Mouse (Mus musculus) CD4-positive helper T cell, adult 2 months (primary cell): Measurements from ENCODE around the gene Atxn1.

Experiments
- DNase-seq: peaks from one replicate; pipeline ENCODE4 v3.0.0-alpha.2; 2012; ENCODE audit warnings: low read depth, missing footprints, low spot score

The Atxn1 gene

GRCm38 (mm10) chr13:45590898-45591297, 373.9 kb downstream of the Atxn1 start:
- no peak for DNase-seq

- DNase-seq: no peak
These were observed 381.7 kb downstream of the Atxn1 start for GRCm38 (mm10) chr13:45583061-45583460.

- no peak for DNase-seq
These were observed 382.5 kb downstream of the Atxn1 start for GRCm38 (mm10) chr13:45582294-45582693.

- no peak for DNase-seq
These were observed 385.1 kb downstream of the Atxn1 start for GRCm38 (mm10) chr13:45579751-45580150.

GRCm38 (mm10) chr13:45577784-45578183, 387.0 kb downstream of the Atxn1 start:
- DNase-seq: no peak

GRCm38 (mm10) chr13:45577366-45577765, 387.4 kb downstream of the Atxn1 start:
- DNase-seq: no peak

GRCm38 (mm10) chr13:45576185-45576584, 388.6 kb downstream of the Atxn1 start:
- no peak for DNase-seq

- peak; percentile 43 for DNase-seq
These were observed 392.0 kb downstream of the Atxn1 start for GRCm38 (mm10) chr13:45572768-45573167.

GRCm38 (mm10) chr13:45571795-45572262, 393.0 kb downstream of the Atxn1 start:
- peak; percentile 62 for DNase-seq

GRCm38 (mm10) chr13:45569932-45570331, 394.9 kb downstream of the Atxn1 start:
- no peak for DNase-seq

- no peak for DNase-seq
These were observed 399.9 kb downstream of the Atxn1 start for GRCm38 (mm10) chr13:45564946-45565345.

- DNase-seq: no peak
These were observed 402.8 kb downstream of the Atxn1 start for GRCm38 (mm10) chr13:45562011-45562410.

GRCm38 (mm10) chr13:45560543-45560942, 404.3 kb downstream of the Atxn1 start:
- no peak for DNase-seq

- no peak for DNase-seq
These were observed 405.6 kb downstream of the Atxn1 start for GRCm38 (mm10) chr13:45559258-45559657.

GRCm38 (mm10) chr13:45558367-45558766, 406.4 kb downstream of the Atxn1 start:
- no peak for DNase-seq

GRCm38 (mm10) chr13:45553674-45554073, 411.1 kb downstream of the Atxn1 start:
- no peak for DNase-seq

- no peak for DNase-seq
These were observed 417.3 kb downstream of the Atxn1 start for GRCm38 (mm10) chr13:45547549-45547948.

- DNase-seq: no peak
These were observed 417.9 kb downstream of the Atxn1 start for GRCm38 (mm10) chr13:45546946-45547345.

- no peak for DNase-seq
These were observed 418.8 kb downstream of the Atxn1 start for GRCm38 (mm10) chr13:45545974-45546373.

GRCm38 (mm10) chr13:45539205-45539568, 425.6 kb downstream of the Atxn1 start:
- DNase-seq: peak; percentile 19

GRCm38 (mm10) chr13:45538532-45539204, 426.1 kb downstream of the Atxn1 start:
- DNase-seq: no peak

- DNase-seq: no peak
These were observed 426.7 kb downstream of the Atxn1 start for GRCm38 (mm10) chr13:45538091-45538490.

- no peak for DNase-seq
These were observed 427.7 kb downstream of the Atxn1 start for GRCm38 (mm10) chr13:45537110-45537509.
